1 mouse cellular context compared by ENCODE assay signal in the genomic region with DNA sequence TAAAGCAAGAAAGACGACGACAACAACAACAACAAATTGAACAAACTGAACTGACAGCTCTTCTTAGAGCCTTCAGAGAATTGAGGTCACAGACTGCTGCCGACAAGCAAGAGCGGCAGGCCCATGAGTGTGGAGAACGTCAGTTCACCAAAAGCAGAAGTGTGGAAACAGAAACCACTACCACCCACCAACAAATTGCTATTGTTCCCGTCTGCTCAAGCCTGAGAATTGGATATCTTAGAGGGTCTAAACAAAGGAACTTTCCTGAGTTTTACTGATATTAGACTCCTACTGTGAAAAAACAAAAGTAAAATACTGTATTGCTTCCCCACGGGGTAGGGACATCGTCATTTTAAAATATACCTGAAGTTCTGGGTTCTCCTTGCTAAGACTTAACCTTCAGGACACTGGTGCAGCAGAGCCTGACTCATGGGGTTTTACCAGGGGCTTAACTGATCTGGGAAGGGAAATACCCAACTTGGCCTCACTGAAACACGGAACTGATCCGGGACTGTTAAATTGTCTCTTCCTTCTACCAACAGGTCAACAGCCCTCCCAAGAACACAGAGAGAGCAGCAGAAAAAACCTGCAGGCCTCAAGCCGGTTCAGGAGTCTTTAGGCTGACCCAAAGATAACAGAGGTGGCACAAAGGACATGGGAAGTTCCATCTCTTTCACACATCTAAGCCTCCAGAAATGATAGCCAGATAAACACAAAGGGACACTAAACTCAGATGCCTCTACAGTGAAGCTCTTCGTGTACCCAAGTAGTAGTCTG.
TF ChIP-seq lines count a peak whose summit lies in the region.

No protein-coding gene starts in this region.

TF ChIP-seq in CH12.LX, 34 proteins besides CTCF, POLR2A, EP300 and RAD21 (continued from another document):
- peak; percentile 55; the same call in 1 of the 2 replicates for TF ChIP-seq MXI1 (IDR thresholded peaks at IDR 0.05; ENCODE audit: low read depth, low read length)
- TF ChIP-seq TBP (conservative IDR thresholded peaks at IDR 0.05; ENCODE audit: low read depth, low read length): 0 out of 2 replicates have a peak, but pooled peaks have one; percentile 43
- no peak for TF ChIP-seq NELFE (IDR thresholded peaks at IDR 0.05; ENCODE audit: low read depth, low read length)
- peak; percentile 85 for TF ChIP-seq ETS1 (conservative IDR thresholded peaks at IDR 0.05; ENCODE audit: low read depth, low read length)
- TF ChIP-seq MAZ (IDR thresholded peaks at IDR 0.05; ENCODE audit: low read depth, low read length): peak; percentile 67; the same call in 1 of the 2 replicates
- peak; percentile 61 for TF ChIP-seq BHLHE40 (IDR thresholded peaks at IDR 0.05; ENCODE audit: low read depth, low read length)
- TF ChIP-seq HCFC1 (IDR thresholded peaks at IDR 0.05; ENCODE audit: low read depth, low read length): peak; percentile 16; the same call in 1 of the 2 replicates
- TF ChIP-seq JUN (IDR thresholded peaks at IDR 0.05; ENCODE audit: insufficient read depth, low read depth, low read length): no peak
- TF ChIP-seq GABPA (IDR thresholded peaks at IDR 0.05; ENCODE audit: insufficient replicate concordance, low read depth, low read length): no peak
